Mouse (Mus musculus) liver, embryonic 18 days (tissue): Measurements from ENCODE around the gene Vwde. TPM values are rescaled to one million over a fixed set of nuclear protein-coding genes. Genes with fewer than 3 reads are reported as not detected.

Experiments used
- polyA plus RNA-seq: library from polyadenylated mRNA; depleted of rRNA; stranded (reverse); fragments of >200 nt; gene quantifications from 2 replicates; pipeline ENCODE4 v1.2.3, GENCODE M21; 2012; rRNA removed

Gene Vwde
- not detected in 2 replicates for polyA plus RNA-seq

DNA sequence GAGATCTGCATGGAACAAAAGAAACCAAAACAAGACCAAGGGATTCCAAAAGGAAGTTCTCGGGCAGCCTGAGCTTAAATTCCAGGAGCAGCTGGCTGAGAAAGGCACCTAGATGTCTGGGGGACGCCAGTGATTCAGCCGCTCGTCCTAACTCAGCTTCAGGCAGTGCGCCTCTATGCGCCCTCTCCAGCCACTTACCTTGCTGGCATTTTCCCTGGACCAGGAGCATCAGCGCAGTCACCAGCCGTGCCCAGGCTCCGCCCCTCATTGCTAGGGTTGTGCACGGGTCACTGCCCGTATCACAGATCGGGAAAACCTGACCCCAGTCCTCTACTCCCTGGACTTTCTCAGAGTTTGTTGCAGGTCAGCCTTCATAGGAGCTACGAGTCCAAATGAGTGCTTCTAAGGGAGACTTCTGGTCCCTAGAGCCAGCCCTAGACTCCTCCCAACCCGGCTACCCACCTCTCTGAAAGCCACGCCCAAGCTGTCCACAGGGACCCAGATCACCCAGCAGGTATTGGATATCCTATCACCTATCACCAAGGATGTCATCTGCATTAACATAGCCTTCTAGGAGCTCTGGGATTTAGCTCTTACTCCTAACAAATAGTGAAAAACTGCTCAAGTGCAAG, at the start of gene Vwde:
Gene Vwde (minus strand): TSS at position 370 of the 632 bp plus-strand sequence.

Other genes starting within 250 kb of the Vwde start
- 9.8 and 12.5 TPM in 2 replicates for gene Tmem106b, start 155.2 kb downstream of the Vwde start, polyA plus RNA-seq